Mouse (Mus musculus): ENCODE data around the gene Clk1. TPM values are rescaled to one million over a fixed set of nuclear protein-coding genes. Genes with fewer than 3 reads are reported as not detected.
"Not testable (repeated sequence)": the region's sequence is repeated elsewhere in the genome, so short reads cannot be mapped to it uniquely, and the experiment has no call there.

Clk1 gene
- total RNA-seq, 2 experiments from 2014 or later = 30.4 to 33.5 TPM

DNA sequence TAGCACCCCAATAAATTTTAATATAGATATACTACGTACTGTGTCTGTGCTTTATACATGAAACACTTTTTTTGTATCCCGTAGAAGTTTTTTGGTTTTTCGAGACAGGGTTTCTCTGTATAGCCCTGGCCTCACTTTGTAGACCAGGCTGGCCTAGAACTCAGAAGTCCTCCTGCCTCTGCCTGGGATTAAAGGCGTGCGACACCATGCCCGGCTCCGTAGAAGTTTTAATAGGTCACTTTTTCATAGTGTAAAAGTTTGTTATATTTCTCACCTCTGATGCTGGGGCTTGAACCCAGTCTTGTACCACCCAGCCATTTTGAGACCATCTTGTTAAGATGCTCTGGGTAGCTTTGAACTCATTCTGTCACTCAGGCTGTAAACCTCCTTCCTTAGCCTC lies 16.5 kb downstream of the Clk1 start:
- DNase-seq = no peak

DNA sequence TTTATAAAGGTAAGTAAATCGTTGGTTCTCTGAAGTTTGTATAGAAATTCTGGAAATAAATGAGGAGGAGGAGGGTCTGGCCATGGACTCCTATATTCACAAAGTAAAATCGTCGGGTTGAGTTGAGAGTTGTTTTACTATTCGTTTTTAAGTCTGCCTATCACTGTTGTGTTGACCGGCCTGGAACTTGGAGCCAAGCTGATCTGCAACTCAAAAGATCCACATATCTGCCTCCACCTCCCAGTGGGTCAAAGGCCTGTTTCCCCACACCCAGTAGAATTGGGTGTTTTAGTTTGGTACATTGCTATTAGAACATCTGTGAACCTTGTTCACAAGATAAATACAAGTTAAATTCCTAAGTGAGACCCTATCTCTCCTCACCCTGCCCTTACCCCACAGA lies 20.1 kb downstream of the Clk1 start:
- DNase-seq = no peak

DNA sequence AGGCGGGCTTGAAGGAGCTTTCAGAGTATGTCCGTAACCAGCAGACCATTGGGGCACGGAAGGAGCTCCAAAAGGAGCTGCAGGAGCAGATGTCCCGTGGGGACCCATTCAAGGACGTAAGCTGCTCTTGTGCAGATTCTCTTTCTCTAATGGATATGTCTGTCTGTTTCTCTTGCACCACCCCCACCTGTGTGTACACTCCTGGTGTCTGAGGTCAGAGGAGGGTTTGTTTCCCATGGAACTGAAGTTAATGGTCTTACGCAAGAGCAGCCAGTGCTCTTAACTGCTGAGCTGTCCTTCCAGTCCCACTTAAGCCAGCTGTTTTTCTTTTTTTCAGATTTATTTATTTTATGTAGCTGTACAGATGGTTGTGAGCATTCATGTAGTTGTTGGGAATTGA lies 22.5 kb downstream of the Clk1 start:
- DNase-seq = no peak

DNA sequence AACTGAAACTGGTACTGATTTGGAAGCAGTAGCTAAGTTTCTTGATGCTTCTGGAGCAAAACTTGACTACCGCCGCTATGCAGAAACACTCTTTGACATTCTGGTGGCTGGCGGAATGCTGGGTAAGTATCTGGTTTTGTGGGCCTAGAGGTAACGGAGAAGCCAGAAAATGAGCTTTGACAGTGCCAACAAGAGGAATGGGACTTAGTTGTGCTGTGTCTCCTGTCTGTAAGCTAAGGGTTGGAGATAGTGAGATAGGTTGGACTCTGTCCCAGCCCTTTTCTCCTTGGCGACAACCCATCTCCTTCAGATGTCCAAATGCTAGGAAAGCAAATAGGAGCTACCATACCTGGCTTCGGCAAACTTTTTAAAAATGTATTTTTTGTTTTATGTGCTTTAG lies 26.1 kb downstream of the Clk1 start:
- DNase-seq = no peak

DNA sequence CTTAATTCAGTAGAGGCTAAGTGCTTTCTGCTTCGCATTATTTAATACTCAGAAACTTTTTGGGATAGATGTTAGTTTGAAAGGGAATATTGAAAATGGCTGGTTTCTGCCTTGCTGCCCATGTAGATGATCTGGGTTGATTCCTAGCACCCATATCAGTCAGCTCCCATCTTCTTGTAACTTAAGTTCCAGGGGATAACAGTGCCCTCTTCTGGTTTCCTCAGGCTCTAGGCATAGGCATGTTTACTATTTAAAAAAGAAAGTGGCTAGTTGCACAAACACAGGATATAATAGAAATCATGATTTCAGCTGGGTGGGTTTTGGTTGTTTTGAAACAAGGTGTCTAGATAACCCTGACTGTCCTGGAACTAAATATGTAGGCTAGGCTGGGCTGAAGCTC lies 27.7 kb downstream of the Clk1 start:
- DNase-seq = no peak

DNA sequence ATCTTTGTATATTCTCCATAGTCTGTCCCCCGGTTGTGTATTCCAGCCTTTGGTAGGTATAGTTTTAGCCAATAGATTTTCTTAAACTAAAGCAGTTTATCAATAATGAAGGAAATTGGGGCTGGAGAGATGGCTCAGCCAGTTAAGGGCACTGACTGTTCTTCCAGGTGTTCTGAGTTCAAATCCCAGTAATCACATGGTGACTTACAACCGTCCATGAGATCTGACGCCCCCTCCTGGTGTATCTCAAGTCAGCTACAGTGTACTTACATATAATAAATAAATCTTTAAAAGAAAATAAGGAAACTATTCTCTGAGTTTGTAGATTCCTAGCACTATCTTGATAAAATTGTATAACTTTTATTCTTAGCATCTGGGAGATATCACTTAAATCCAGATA lies 28.5 kb downstream of the Clk1 start:
- DNase-seq = no peak

DNA sequence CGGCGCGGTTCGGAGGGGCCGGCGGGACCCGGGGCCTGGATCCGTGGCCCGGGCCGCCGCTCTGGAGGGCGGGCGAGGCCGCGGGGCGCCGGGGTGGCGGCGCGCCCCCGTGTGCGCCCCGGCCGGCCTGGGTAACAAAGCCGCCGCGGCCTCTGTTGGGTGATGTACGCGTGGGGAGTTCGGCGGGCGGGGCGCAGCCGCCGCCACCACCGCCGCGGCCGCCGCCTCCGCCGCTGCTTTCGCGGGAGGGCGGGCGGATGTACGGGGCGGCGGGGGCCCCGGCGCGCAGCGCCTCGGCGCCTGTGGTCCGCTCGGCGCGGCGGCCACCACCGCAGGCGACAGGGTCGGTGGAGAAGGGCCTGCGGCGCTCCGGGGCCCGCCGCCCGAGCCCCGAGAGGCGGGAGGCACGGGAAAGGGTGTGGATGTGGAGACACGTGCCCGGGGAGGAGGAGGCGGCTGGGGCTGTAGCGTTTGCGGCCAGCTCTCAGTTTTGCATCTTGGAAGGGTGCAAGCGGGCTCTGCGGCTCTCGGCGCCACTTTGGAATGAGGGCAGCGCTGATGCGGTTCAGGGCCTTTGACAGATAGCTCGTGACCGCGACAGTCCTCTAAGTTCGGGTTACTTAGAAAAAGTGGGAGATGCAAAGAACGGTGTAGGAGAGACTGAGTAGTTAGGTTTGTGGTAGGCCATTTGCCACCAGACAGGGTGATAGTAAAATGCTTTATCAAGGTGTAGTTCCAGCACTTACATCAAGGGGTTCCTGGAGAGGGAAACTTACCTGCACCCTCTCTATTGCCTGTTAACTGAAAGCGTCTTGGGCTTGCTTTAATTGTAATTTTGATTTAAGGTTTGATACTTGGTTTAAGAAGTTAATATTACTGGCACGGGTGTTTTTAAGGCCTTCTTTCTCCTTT lies 30.3 kb downstream of the Clk1 start:
- DNase-seq = peak; percentile 54

DNA sequence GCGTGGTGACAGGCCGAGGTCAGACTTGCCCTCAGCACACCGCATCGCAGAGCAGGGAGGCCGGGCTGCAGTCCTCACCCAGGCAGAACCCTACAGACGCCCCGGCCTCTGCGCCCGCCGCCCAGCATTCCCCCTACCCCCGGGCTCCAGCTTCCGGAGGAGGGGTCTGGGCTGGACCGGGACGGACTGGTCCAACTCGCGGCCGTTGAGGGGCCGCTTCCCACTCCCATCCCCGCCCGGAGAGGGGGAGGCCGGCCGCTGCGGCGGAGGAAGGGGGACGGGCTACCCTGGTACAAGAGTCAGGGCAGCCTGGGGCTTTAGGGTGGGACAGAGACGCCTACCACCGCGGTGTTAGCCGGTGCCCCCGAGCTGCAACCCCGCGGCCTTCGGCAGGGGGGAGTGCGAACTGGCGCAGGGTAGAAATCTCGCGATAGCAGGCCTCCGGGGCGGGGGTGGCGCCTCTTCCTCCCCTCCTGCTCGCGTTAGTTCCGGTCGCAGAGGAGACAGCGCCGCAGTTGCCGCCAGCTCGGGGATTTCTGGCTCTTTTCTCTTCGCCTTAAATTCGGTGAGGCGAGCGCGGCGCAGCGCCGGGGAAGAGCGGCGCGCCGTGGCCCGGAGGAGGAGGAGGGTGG lies 31.1 kb downstream of the Clk1 start, which contains the start of gene Bzw1:
Bzw1 (plus strand) TSS at position 247 of the 632 bp plus-strand sequence.
- DNase-seq = peak; percentile 94

- DNase-seq = no peak
These were observed 31.6 kb downstream of the Clk1 start for GRCm38 (mm10) chr1:58392268-58392651.

DNA sequence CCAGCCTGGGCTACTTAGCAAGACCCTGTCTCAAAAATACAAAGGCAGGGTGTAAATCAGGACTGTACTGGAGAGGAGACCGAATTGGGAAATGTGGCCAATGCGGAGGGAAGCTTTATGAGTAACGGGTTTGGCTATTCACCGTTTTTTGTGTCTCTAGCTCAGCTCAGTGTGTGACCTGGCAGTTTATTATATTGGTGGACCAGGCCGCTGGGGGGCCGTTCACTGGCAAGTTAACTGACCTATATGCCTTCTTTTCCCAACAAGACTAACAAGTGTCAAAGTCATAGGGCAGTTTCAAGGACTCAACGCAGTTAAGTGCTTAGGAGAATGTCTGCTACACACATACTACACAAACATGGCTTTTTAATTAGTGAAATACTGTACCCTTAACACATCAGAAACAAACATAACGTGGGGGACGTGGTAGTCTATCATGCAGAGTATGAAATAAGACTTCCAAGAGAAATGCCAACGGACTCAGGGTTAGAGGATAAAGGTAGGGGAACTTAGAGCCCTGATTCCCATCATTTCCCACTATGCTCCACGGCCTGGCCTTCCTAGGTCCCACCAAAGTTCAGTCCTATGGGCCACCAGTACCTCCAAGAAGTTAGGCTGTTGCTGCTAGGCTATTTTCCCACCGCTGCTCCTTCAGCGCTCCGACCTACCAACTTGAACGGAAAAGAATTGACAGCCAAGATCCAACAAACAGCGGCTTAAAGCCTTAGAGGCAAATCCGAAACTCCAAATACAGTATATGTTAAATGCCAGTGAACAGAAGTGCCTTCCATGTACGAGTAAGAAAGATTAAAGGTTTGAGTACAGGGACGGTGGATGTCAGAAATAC lies 32.2 kb downstream of the Clk1 start:
- DNase-seq = no peak

DNA sequence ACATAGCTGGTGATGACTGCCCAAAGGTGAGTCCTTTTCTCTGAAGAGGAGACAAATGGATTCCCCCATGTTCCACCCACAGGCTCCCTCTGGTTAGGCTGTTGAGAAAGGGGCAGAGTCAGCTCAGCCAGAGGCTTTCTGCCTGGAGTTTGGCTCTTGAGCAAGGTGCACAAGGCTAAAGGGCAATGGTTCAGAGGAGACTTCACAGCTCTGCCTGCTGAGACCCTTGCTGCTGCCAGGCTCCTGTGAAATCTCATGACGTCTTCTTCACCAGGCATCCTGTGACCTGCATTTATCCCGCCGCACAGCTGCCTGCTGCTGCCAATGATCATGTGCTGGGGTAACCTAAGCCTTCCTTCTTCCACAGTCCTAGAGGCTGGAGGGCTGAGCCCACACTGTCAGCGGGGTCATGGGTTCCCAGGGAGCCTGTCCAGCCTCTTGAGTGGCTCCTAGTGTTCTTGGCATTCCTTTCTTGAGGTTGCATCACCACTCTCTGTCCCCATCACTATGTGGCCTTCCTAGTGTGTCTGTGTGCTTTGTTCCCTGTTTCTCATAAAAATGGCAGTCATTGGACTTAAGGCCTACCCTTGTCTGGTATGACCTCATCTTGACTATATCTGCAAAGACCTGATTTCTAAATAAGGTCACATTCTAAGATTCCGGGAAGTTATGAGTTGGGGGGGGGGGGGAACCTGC lies 41.1 kb downstream of the Clk1 start:
- DNase-seq = no peak

GRCm38 (mm10) chr1:58375574-58376147 lies 48.2 kb downstream of the Clk1 start:
- no peak for DNase-seq

DNA sequence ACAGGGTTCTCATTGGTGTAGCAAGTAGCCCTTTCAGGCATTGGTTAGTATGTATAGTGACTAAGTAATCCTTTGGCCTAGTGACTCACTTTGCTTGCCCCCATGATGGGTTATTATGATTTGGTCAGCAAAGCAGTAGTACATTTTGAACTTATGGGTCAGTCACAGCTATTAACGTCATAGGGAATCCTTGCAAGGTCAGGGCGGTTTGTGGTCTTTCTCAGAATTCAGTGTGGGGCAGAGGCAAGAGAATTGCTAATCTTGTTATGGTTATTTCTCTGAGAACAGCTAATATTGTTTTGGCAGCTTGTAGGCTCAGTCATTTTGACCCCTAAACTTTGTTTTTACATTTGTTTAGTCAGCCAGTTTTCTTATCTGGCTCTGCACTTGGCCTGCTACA lies 49.6 kb downstream of the Clk1 start:
- DNase-seq = not testable (repeated sequence)

DNA sequence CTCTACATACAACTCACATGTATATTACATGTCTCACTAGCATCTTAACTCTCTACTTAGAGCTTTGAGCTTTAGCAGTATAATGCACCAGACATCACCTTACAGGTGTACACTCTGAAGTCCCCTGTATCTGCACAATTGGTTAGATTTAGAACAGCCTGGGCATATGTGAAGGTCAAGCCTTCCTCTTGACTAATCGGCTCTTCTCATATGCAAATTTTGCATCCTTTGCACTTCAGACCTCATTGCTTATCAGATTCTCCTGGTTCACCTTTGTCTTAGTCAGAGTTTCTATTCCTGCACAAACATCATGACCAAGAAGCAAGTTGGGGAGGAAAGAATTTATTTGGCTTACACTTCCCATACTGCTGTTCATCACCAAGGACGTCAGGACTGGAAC lies 54.1 kb downstream of the Clk1 start:
- no peak for DNase-seq

- no peak for DNase-seq
These were observed 57.0 kb downstream of the Clk1 start for GRCm38 (mm10) chr1:58366737-58367471.

DNA sequence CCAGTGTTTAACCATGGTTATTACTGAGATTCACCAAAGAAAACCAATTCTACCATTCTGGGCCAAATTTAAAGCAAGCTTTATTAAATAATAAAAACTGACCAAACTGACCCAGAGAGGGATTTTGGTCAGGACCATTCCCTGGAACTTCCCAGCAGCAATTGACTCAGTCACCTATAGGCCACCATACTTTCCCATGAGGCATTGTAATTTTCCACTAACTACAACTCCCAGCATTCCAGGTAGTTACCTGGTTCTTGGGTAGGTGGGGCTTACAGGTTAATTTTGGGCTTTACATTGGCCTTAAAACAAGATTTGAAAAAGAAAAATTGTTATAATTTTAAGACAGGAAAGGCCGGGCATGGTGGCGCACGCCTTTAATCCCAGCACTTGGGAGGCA lies 58.0 kb downstream of the Clk1 start:
- DNase-seq = no peak

- no peak for DNase-seq
These were observed 59.3 kb downstream of the Clk1 start for GRCm38 (mm10) chr1:58364551-58364950.

DNA sequence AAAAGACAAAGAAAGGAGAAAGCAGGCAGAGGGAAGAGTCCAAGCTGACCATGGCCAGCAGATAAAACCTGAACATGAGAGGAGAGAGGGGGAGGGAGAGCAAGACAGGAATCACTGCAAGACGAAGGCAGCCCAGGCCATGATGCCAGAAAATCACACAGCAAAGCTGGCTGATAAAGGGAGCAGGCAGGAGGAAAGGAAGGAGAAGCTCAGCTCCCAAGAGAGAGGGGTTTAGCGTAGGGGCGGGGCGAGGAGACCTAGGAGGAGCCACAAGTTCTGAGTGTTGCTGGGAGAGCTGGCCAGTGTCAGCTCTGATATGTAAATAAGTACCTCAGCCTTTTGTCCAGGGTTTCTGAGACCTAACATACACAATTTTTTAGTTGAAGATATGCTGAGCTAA lies 61.6 kb downstream of the Clk1 start:
- DNase-seq = no peak

Data from gastrocnemius, postnatal 25 days (tissue).